24 mouse cellular contexts compared by ENCODE assay signal in genomic region chr1:62622447-62622846, GRCm38 (mm10).
"Had no signal": no experiment of that assay in that cellular context is flagged by ENCODE, and none has a peak within 500 bp of the region (broad histone marks: within the 10 kb centered on the region; RNA-seq: fewer than 3 reads in every experiment).

No protein-coding gene starts in this region.

- H3K27me3 ChIP-seq: heart, embryonic 12.5 days; hindbrain, embryonic 12.5 days; intestine, embryonic 15.5 days had no signal

- H3K27ac ChIP-seq: gastrocnemius, adult 2 months; heart, embryonic 10.5 days; hindbrain, embryonic 10.5 days; hindbrain, embryonic 12.5 days; hindbrain, embryonic 14.5 days; intestine, embryonic 15.5 days; layer of hippocampus, adult 2 months; left cerebral cortex, adult 2 months; limb, embryonic 10.5 days; limb, embryonic 12.5 days had no signal

- H3K4me3 ChIP-seq: gastrocnemius, adult 2 months; heart, embryonic 10.5 days; heart, embryonic 12.5 days; hindbrain, embryonic 10.5 days; hindbrain, embryonic 12.5 days; intestine, embryonic 15.5 days; layer of hippocampus, adult 2 months; left cerebral cortex, adult 2 months; limb, embryonic 10.5 days; limb, embryonic 12.5 days had no signal

- H3K36me3 ChIP-seq: heart, embryonic 10.5 days; heart, embryonic 12.5 days; hindbrain, embryonic 10.5 days; hindbrain, embryonic 12.5 days; intestine, embryonic 15.5 days; limb, embryonic 10.5 days; limb, embryonic 12.5 days had no signal

- DNase-seq: gastrocnemius, adult 2 months; gastrocnemius, postnatal 10 days; gastrocnemius, postnatal 25 days; heart, adult 18-20 months; heart, postnatal 10 days; heart, postnatal 4 days; kidney, adult 18-20 months; kidney, adult 8-10 months; kidney, postnatal 10 days; kidney, postnatal 25 days; kidney, postnatal 4 days had no signal

- ATAC-seq: hindbrain, embryonic 16.5 days; inflammation-experienced regulatory T-cells, adult 6 months; intestine, embryonic 15.5 days; intestine, postnatal 0 days had no signal

- H3K4me2 ChIP-seq: heart, embryonic 12.5 days; hindbrain, embryonic 12.5 days; hindbrain, embryonic 14.5 days; intestine, embryonic 15.5 days; limb, embryonic 12.5 days had no signal

- H3K9me3 ChIP-seq: heart, embryonic 10.5 days; heart, embryonic 12.5 days; hindbrain, embryonic 10.5 days; hindbrain, embryonic 12.5 days; intestine, embryonic 15.5 days; limb, embryonic 10.5 days; limb, embryonic 12.5 days had no signal

- H3K9ac ChIP-seq: heart, embryonic 12.5 days; hindbrain, embryonic 12.5 days; hindbrain, embryonic 14.5 days; intestine, embryonic 15.5 days; limb, embryonic 12.5 days had no signal

- H3K4me1 ChIP-seq: hindbrain, embryonic 10.5 days; hindbrain, embryonic 12.5 days; intestine, embryonic 15.5 days had no signal
